Mouse (Mus musculus): ENCODE data around the gene Cyren. TPM values are rescaled to one million over a fixed set of nuclear protein-coding genes. Genes with fewer than 3 reads are reported as not detected.

Gene Cyren
- total RNA-seq (2021): 1 to 10 TPM; 4.1 to 5.6 TPM
- long read RNA-seq, experiment 1, partial matches to known transcripts: 0 of 11 reads
- long read RNA-seq, experiment 1, other reads (novel, unspliced or antisense): 9 of 11 reads
- long read RNA-seq, experiment 2, partial matches to known transcripts: 0 of 6 reads
- long read RNA-seq, experiment 2, other reads (novel, unspliced or antisense): 5 of 6 reads

GRCm38 (mm10) chr6:34877509-34878321, at the start of gene Cyren:
Cyren (minus strand) TSS chr6:34878060.
- peak; percentile 82 to 91 for DNase-seq (ENCODE audit: low spot score in 2 of 2)

GRCm38 (mm10) chr6:34927594-34927993, 49.7 kb upstream of the Cyren start:
- DNase-seq (ENCODE audit: low spot score in 2 of 2): no peak

- peak; percentile 70 to 83 for DNase-seq (ENCODE audit: low spot score in 2 of 2)
Observed at GRCm38 (mm10) chr6:34927156-34927555, 49.3 kb upstream of the Cyren start.

- DNase-seq (ENCODE audit: low spot score in 2 of 2): no peak
Observed at GRCm38 (mm10) chr6:34921941-34922340, 44.1 kb upstream of the Cyren start.

- no peak for DNase-seq (ENCODE audit: low spot score in 2 of 2)
Observed at GRCm38 (mm10) chr6:34920631-34921030, 42.8 kb upstream of the Cyren start.

GRCm38 (mm10) chr6:34919956-34920355, 42.1 kb upstream of the Cyren start, which contains the start of gene Stra8:
Stra8 (plus strand) TSS chr6:34920163.
- no peak for DNase-seq (ENCODE audit: low spot score in 2 of 2)

GRCm38 (mm10) chr6:34919146-34919545, 41.3 kb upstream of the Cyren start:
- DNase-seq (ENCODE audit: low spot score in 2 of 2): no peak

- no peak for DNase-seq (ENCODE audit: low spot score in 2 of 2)
Observed at GRCm38 (mm10) chr6:34914462-34914861, 36.6 kb upstream of the Cyren start.

GRCm38 (mm10) chr6:34913341-34914040, 35.6 kb upstream of the Cyren start:
- no peak for DNase-seq (ENCODE audit: low spot score in 2 of 2)

- DNase-seq (ENCODE audit: low spot score in 2 of 2): peak; percentile 92 to 93
Observed at GRCm38 (mm10) chr6:34910371-34911219, 32.7 kb upstream of the Cyren start, which contains the start of gene Wdr91. Wdr91 (minus strand) TSS chr6:34910876.

- no peak for DNase-seq (ENCODE audit: low spot score in 2 of 2)
Observed at GRCm38 (mm10) chr6:34909631-34910345, 31.9 kb upstream of the Cyren start.

- no peak for DNase-seq (ENCODE audit: low spot score in 2 of 2)
Observed at GRCm38 (mm10) chr6:34907696-34908260, 29.9 kb upstream of the Cyren start.

GRCm38 (mm10) chr6:34907121-34907614, 29.3 kb upstream of the Cyren start:
- DNase-seq (ENCODE audit: low spot score in 2 of 2): no peak

GRCm38 (mm10) chr6:34906661-34907060, 28.8 kb upstream of the Cyren start:
- no peak for DNase-seq (ENCODE audit: low spot score in 2 of 2)

GRCm38 (mm10) chr6:34906125-34906524, 28.3 kb upstream of the Cyren start:
- no peak for DNase-seq (ENCODE audit: low spot score in 2 of 2)

GRCm38 (mm10) chr6:34904361-34904760, 26.5 kb upstream of the Cyren start:
- no peak for DNase-seq (ENCODE audit: low spot score in 2 of 2)

GRCm38 (mm10) chr6:34903851-34904250, 26.0 kb upstream of the Cyren start:
- DNase-seq (ENCODE audit: low spot score in 2 of 2): no peak

GRCm38 (mm10) chr6:34903441-34903840, 25.6 kb upstream of the Cyren start:
- DNase-seq (ENCODE audit: low spot score in 2 of 2): no peak

- no peak for DNase-seq (ENCODE audit: low spot score in 2 of 2)
Observed at GRCm38 (mm10) chr6:34902578-34902977, 24.7 kb upstream of the Cyren start.
